Mouse (Mus musculus) forebrain, embryonic 16.5 days (tissue): ENCODE results near the gene Ube2l3. TPM values are rescaled to one million over a fixed set of nuclear protein-coding genes. Genes with fewer than 3 reads are reported as not detected.

Experiments used
- ATAC-seq: fragments of 200-750 bp; cut with Nextera tagmentation; 2 replicates; pipeline ENCODE4 v1.8.0; 2017; ENCODE audit warnings: mild to moderate bottlenecking, moderate library complexity
- H3K27ac ChIP-seq: fragments of 300-500 bp; sonication (generic); 2 replicates; pipeline ENCODE4 v1.5.1; 2014; ENCODE audit warnings: low read length, control low read depth
- H3K27me3 ChIP-seq: fragments of 300-500 bp; sonication (generic); replicated peaks from 2 replicates; pipeline ENCODE4 v1.6.1; 2014; ENCODE audit warnings: low read length; ENCODE audit not compliant: control insufficient read depth, insufficient read depth
- H3K36me3 ChIP-seq: fragments of 300-500 bp; sonication (generic); 2 replicates; pipeline ENCODE4 v1.6.1; 2014; ENCODE audit not compliant: control insufficient read depth, insufficient read depth
- H3K4me1 ChIP-seq: fragments of 300-500 bp; sonication (generic); replicated peaks from 2 replicates; pipeline ENCODE4 v1.6.1; 2014; ENCODE audit warnings: low read length; ENCODE audit not compliant: control insufficient read depth, insufficient read depth
- H3K4me2 ChIP-seq: fragments of 300-500 bp; sonication (generic); 2 replicates; pipeline ENCODE4 v1.6.1; 2014; ENCODE audit warnings: mild to moderate bottlenecking, low read length, control low read depth
- H3K4me3 ChIP-seq: fragments of 300-500 bp; sonication (generic); replicated peaks from 2 replicates; pipeline ENCODE4 v1.5.1; 2014; ENCODE audit warnings: mild to moderate bottlenecking, low read length, control low read depth
- H3K9ac ChIP-seq: fragments of 300-500 bp; sonication (generic); replicated peaks from 2 replicates; pipeline ENCODE4 v1.6.1; 2014; ENCODE audit warnings: low read depth, low read length, control low read depth
- H3K9me3 ChIP-seq: fragments of 300-500 bp; sonication (generic); 2 replicates; pipeline ENCODE4 v1.6.1; 2016; ENCODE audit warnings: low read length; ENCODE audit not compliant: control insufficient read depth
- WGBS: fragments of 180-500 bp; shearing (Covaris S2); extraction: QIAGEN DNeasy Blood & Tissue Kit; methylation state at CpG from one replicate; pipeline ENCODE4 v1.1.7; 2014; 5-methylcytosine and 5-hydroxymethylcytosine counted together
- polyA plus RNA-seq: library from polyadenylated mRNA; unstranded; fragments of >200 nt; fragmentation: Nextera tagmentation; extraction: Ambion mirVana; gene quantifications from 2 replicates; pipeline ENCODE4 v1.2.1, GENCODE M21; 2015

Ube2l3 gene
- polyA plus RNA-seq = 298 and 325 TPM in 2 replicates

GRCm38 (mm10) chr16:17202549-17202948, at the start of gene Ube2l3:
Gene Ube2l3, minus strand, starts transcription at chr16:17202649.
- H3K4me2 ChIP-seq = peak within 1 kb of the TSS; percentile 18; the same call in 1 of the 2 replicates
- 93% methylated on average over 1 of the region's 1 CpGs for WGBS
- peak within 1 kb of the TSS; percentile 74 for H3K4me3 ChIP-seq
- no peak for ATAC-seq
- peak within 1 kb of the TSS; percentile 98; the same call in 1 of the 2 replicates for H3K9ac ChIP-seq
- H3K9me3 ChIP-seq = no peaks in the 10 kb centered on the region
- no peaks in the 10 kb centered on the region for H3K36me3 ChIP-seq
- H3K27me3 ChIP-seq = 0 out of 2 replicates have a peak, but pooled peaks cover 1% of the 10 kb centered on the region
- H3K27ac ChIP-seq = no peak within 1 kb of the TSS; the same call in 1 of the 2 replicates
- peaks cover 14% of the 10 kb centered on the region for H3K4me1 ChIP-seq

- Histone ChIP-seq H3K4me1 (peaks cover 31% of the 10 kb centered on the region), H3K9me3 (no peaks in the 10 kb centered on the region), H3K27ac (no peak overlapping the region), H3K9ac (no peak overlapping the region), H3K36me3 (no peaks in the 10 kb centered on the region), H3K4me2 (no peak overlapping the region), H3K4me3 (no peak overlapping the region), H3K27me3 (no peaks in the 10 kb centered on the region)
- ATAC-seq = peak; percentile 21
- WGBS = 30% methylated on average over 3 of the region's 3 CpGs
Observed at GRCm38 (mm10) chr16:17251539-17251938, 49.1 kb upstream of the Ube2l3 start.

DNA sequence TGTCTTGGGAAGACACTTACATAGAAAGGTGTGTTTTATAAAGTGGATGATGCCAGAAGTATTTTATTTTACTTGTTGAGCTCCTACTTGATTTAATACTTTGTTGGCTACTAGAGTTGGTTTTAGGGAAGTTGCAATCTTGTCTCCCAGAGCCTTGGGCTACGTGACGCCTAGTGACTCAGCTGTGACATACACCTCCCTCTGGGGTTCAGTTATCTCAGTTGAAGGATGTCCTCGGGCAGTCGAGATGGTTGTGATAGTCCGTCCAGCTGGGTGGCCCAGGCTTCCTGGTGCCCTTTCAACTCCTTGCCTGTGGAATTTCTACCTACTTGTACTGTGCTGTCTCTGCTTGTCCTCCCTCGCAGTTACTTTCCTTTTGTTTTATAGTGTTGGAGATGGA, 46.7 kb upstream of the Ube2l3 start:
- WGBS = 91% methylated on average over 6 of the region's 6 CpGs
- Histone ChIP-seq H3K9ac (no peak overlapping the region), H3K36me3 (no peaks in the 10 kb centered on the region), H3K27ac (no peak overlapping the region), H3K4me1 (peaks cover 29% of the 10 kb centered on the region), H3K4me3 (no peak overlapping the region), H3K27me3 (no peaks in the 10 kb centered on the region), H3K9me3 (no peaks in the 10 kb centered on the region), H3K4me2 (no peak overlapping the region)
- ATAC-seq = no peak

GRCm38 (mm10) chr16:17247727-17248126, 45.3 kb upstream of the Ube2l3 start:
- Histone ChIP-seq H3K9me3 (no peaks in the 10 kb centered on the region), H3K4me1 (peaks cover 21% of the 10 kb centered on the region), H3K27ac (no peak overlapping the region), H3K4me3 (no peak overlapping the region), H3K36me3 (no peaks in the 10 kb centered on the region), H3K27me3 (no peaks in the 10 kb centered on the region), H3K4me2 (no peak overlapping the region), H3K9ac (no peak overlapping the region)
- no peak for ATAC-seq
- WGBS = 49% methylated on average over 4 of the region's 4 CpGs

- no peak overlapping the region for H3K9ac ChIP-seq
- H3K27ac ChIP-seq = no peak overlapping the region
- WGBS = 88% methylated on average over 1 of the region's 1 CpGs
- no peak overlapping the region for H3K4me3 ChIP-seq
- no peaks in the 10 kb centered on the region for H3K36me3 ChIP-seq
- H3K9me3 ChIP-seq = no peaks in the 10 kb centered on the region
- no peak overlapping the region for H3K4me2 ChIP-seq
- H3K4me1 ChIP-seq = peaks cover 6% of the 10 kb centered on the region
- no peak for ATAC-seq
- H3K27me3 ChIP-seq = no peaks in the 10 kb centered on the region
Observed at GRCm38 (mm10) chr16:17244996-17245395, 42.5 kb upstream of the Ube2l3 start.

- Histone ChIP-seq H3K9me3 (no peaks in the 10 kb centered on the region), H3K27me3 (no peaks in the 10 kb centered on the region), H3K36me3 (no peaks in the 10 kb centered on the region), H3K27ac (no peak overlapping the region), H3K9ac (no peak overlapping the region), H3K4me3 (no peak overlapping the region), H3K4me1 (peaks cover 12% of the 10 kb centered on the region), H3K4me2 (no peak overlapping the region)
- 68% methylated on average over 1 of the region's 1 CpGs for WGBS
- no peak for ATAC-seq
Observed at GRCm38 (mm10) chr16:17243731-17244130, 41.3 kb upstream of the Ube2l3 start.

GRCm38 (mm10) chr16:17239409-17239808, 37.0 kb upstream of the Ube2l3 start:
- no peak for ATAC-seq
- H3K9me3 ChIP-seq = no peaks in the 10 kb centered on the region
- no peak overlapping the region for H3K9ac ChIP-seq
- H3K4me1 ChIP-seq = peaks cover 24% of the 10 kb centered on the region
- H3K27ac ChIP-seq = no peak overlapping the region
- no peak overlapping the region for H3K4me3 ChIP-seq
- H3K4me2 ChIP-seq = no peak overlapping the region
- no peaks in the 10 kb centered on the region for H3K27me3 ChIP-seq
- 89% methylated on average over 2 of the region's 2 CpGs for WGBS
- H3K36me3 ChIP-seq = no peaks in the 10 kb centered on the region

DNA sequence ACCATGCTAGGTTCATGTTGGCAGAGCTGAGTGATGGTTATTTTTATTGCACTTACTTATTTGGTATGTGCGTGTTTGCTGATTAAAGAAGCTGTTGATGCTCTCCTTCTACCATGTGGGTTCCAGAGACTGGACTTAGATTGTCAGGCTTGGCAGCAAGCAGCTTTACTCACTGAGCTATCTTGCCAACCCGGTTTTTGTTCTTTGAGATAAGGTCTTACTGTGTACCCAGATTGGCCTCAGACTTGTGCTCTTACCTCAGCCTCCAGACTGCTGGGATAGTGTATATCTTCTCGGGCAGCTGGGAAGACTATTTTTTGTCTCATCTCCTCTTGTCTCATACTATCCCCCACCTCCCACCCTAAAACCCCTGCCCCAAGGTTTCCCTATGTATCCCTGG, 35.2 kb upstream of the Ube2l3 start:
- Histone ChIP-seq H3K27ac (no peak overlapping the region), H3K9ac (no peak overlapping the region), H3K4me1 (peaks cover 28% of the 10 kb centered on the region), H3K4me2 (no peak overlapping the region), H3K9me3 (no peaks in the 10 kb centered on the region), H3K4me3 (no peak overlapping the region), H3K27me3 (no peaks in the 10 kb centered on the region), H3K36me3 (no peaks in the 10 kb centered on the region)
- 82% methylated on average over 3 of the region's 3 CpGs for WGBS
- ATAC-seq = no peak

- Histone ChIP-seq H3K4me3 (peak overlapping the region; percentile 90), H3K36me3 (no peaks in the 10 kb centered on the region), H3K4me1 (peaks cover 28% of the 10 kb centered on the region), H3K27ac (peak overlapping the region; percentile 95), H3K9me3 (no peaks in the 10 kb centered on the region), H3K9ac (peak overlapping the region; percentile 96), H3K27me3 (no peaks in the 10 kb centered on the region), H3K4me2 (peak overlapping the region; percentile 84)
- no peak for ATAC-seq
- WGBS = 36% methylated on average over 9 of the region's 9 CpGs
Observed at GRCm38 (mm10) chr16:17234916-17235665, 32.6 kb upstream of the Ube2l3 start.
